Mouse (Mus musculus): ENCODE measurements at regions not wholly inside any gene's neighbourhood (a gene's known extent, or its start where the extent isn't known, plus 50 kb on each side); places are given as distances from the start of the nearest gene placed in this dataset.

GRCm38 (mm10) chr17:84890871-84891599, 65.5 kb upstream of the Ppm1b start:
- no peak for TF ChIP-seq CTCF (IDR thresholded peaks at IDR 0.05; ENCODE audit: insufficient read depth, low read length)
- no peak for TF ChIP-seq POLR2A (IDR thresholded peaks at IDR 0.05; ENCODE audit: borderline replicate concordance, extremely low read depth, low read depth, low read length)

All from lung, adult 2 months (tissue).